In genomic region chr1:61336367-61336766, GRCm38 (mm10) we compare ENCODE assay signal across 20 mouse cellular contexts.
DNase-seq lines count a peak whose midpoint lies in the region; ATAC-seq and TF ChIP-seq lines count a peak whose summit lies in the region.
"Had no signal": no experiment of that assay in that cellular context is flagged by ENCODE, and none has a peak within 500 bp of the region (broad histone marks: within the 10 kb centered on the region; RNA-seq: fewer than 3 reads in every experiment).

No protein-coding gene starts in this region.

- H3K27ac ChIP-seq in forebrain, embryonic 14.5 days (ENCODE audit: low read depth, low read length), result no peak overlapping the region
- no peak overlapping the region for H3K27ac ChIP-seq in forebrain, embryonic 11.5 days (ENCODE audit: low read depth, low read length)
- H3K27ac ChIP-seq: embryonic facial prominence, embryonic 10.5 days; embryonic facial prominence, embryonic 12.5 days; forebrain, embryonic 12.5 days; forebrain, embryonic 15.5 days had no signal

- H3K9me3 ChIP-seq in forebrain, embryonic 14.5 days (replicated peaks; ENCODE audit: control insufficient read depth, low read length), result no peaks in the 10 kb centered on the region
- no peaks in the 10 kb centered on the region for H3K9me3 ChIP-seq in forebrain, embryonic 11.5 days (ENCODE audit: control insufficient read depth, low read length)
- H3K9me3 ChIP-seq: embryonic facial prominence, embryonic 10.5 days; embryonic facial prominence, embryonic 12.5 days; forebrain, embryonic 12.5 days; forebrain, embryonic 15.5 days had no signal

- ATAC-seq in forebrain, embryonic 14.5 days, result no peak
- ATAC-seq in forebrain, embryonic 11.5 days (replicated peaks; ENCODE audit: low FRiP score), result no peak
- ATAC-seq: forebrain, embryonic 15.5 days; forebrain, postnatal 0 days had no signal

- H3K4me3 ChIP-seq in forebrain, embryonic 14.5 days (ENCODE audit: low read depth, low read length), result no peak overlapping the region
- no peak overlapping the region for H3K4me3 ChIP-seq in forebrain, embryonic 11.5 days (ENCODE audit: low read depth, low read length)
- H3K4me3 ChIP-seq: embryonic facial prominence, embryonic 10.5 days; embryonic facial prominence, embryonic 12.5 days; forebrain, embryonic 12.5 days; forebrain, embryonic 15.5 days had no signal

- no peak overlapping the region for H3K9ac ChIP-seq in forebrain, embryonic 14.5 days (ENCODE audit: low read length)
- no peak overlapping the region for H3K9ac ChIP-seq in forebrain, embryonic 11.5 days (ENCODE audit: low read length)
- H3K9ac ChIP-seq: embryonic facial prominence, embryonic 12.5 days; forebrain, embryonic 12.5 days; forebrain, embryonic 15.5 days; forebrain, postnatal 0 days had no signal

- no peak for TF ChIP-seq CTCF in brain, embryonic 14.5 days (IDR thresholded peaks at IDR 0.05; ENCODE audit: borderline replicate concordance, extremely low read depth, insufficient read depth, insufficient read length)

- intact Hi-C loops in left cerebral cortex, postnatal 14 days (cut with DNase I), result no loop called here

- WGBS in forebrain, embryonic 14.5 days, result 21% methylated on average over 2 of the region's 2 CpGs
- 78% methylated on average over 2 of the region's 2 CpGs for WGBS in forebrain, embryonic 11.5 days

- no peak overlapping the region for H3K4me2 ChIP-seq in forebrain, embryonic 14.5 days (ENCODE audit: low read length)
- H3K4me2 ChIP-seq in forebrain, embryonic 11.5 days (ENCODE audit: low read depth, low read length, severe bottlenecking), result no peak overlapping the region
- H3K4me2 ChIP-seq: embryonic facial prominence, embryonic 12.5 days; forebrain, embryonic 12.5 days; forebrain, embryonic 15.5 days had no signal

- TF ChIP-seq POLR2A in brain, embryonic 14.5 days (IDR thresholded peaks at IDR 0.05; ENCODE audit: borderline replicate concordance, extremely low read depth, insufficient read depth, insufficient read length, poor library complexity, severe bottlenecking), result no peak

- no peaks in the 10 kb centered on the region for H3K27me3 ChIP-seq in forebrain, embryonic 14.5 days (replicated peaks; ENCODE audit: control insufficient read depth, insufficient read depth, low read length)
- no peaks in the 10 kb centered on the region for H3K27me3 ChIP-seq in forebrain, embryonic 11.5 days (ENCODE audit: control insufficient read depth, insufficient read depth, low read length)
- H3K27me3 ChIP-seq: embryonic facial prominence, embryonic 12.5 days; forebrain, embryonic 12.5 days; forebrain, embryonic 15.5 days had no signal

- no peaks in the 10 kb centered on the region for H3K36me3 ChIP-seq in forebrain, embryonic 14.5 days (ENCODE audit: control insufficient read depth, insufficient read depth, low read length)
- no peaks in the 10 kb centered on the region for H3K36me3 ChIP-seq in forebrain, embryonic 11.5 days (ENCODE audit: control insufficient read depth, insufficient read depth, low read length)
- H3K36me3 ChIP-seq: embryonic facial prominence, embryonic 10.5 days; embryonic facial prominence, embryonic 12.5 days; forebrain, embryonic 12.5 days; forebrain, embryonic 15.5 days had no signal

- peak; percentile 45 for DNase-seq in forebrain, embryonic 14.5 days (ENCODE audit: low spot score)
- no peak for DNase-seq in forebrain, embryonic 11.5 days (ENCODE audit: low spot score)
- DNase-seq in kidney, postnatal 14 days, result peak; percentile 13
- no peak for DNase-seq in kidney, postnatal 25 days
- peak; percentile 8 for DNase-seq in lung, postnatal 36 days
- DNase-seq in lung, postnatal 10 days, result no peak
- DNase-seq in brain, embryonic 14.5 days (ENCODE audit: low read depth), result peak; percentile 73
- no peak for DNase-seq in left cerebral cortex, postnatal 14 days (ENCODE audit: low spot score in 2 of 2)
- DNase-seq: adrenal gland, adult 2 months; adrenal gland, postnatal 10 days; adrenal gland, postnatal 25 days; cerebellum, adult 11-12 months; cerebellum, adult 2 months; cerebellum, adult 9-11 months; cerebellum, postnatal 25 days; forebrain, postnatal 0 days had no signal

- H3K4me1 ChIP-seq in forebrain, embryonic 14.5 days (ENCODE audit: control insufficient read depth, insufficient read depth, low read length), result no peaks in the 10 kb centered on the region; the same call in 1 of the 2 replicates
- H3K4me1 ChIP-seq in forebrain, embryonic 11.5 days (replicated peaks; ENCODE audit: control insufficient read depth, insufficient read depth, low read length), result no peaks in the 10 kb centered on the region
- H3K4me1 ChIP-seq: embryonic facial prominence, embryonic 12.5 days; forebrain, embryonic 15.5 days had no signal

Comparison
In these comparisons a context has a peak if more than half of its experiments do, and no peak if none do; other contexts are left out.
1. DNase-seq: peak in forebrain, embryonic 14.5 days (single experiment), kidney, postnatal 14 days (single experiment), lung, postnatal 36 days (single experiment) and brain, embryonic 14.5 days (single experiment); none in forebrain, embryonic 11.5 days (single experiment), kidney, postnatal 25 days (0 of 2), lung, postnatal 10 days (single experiment) and left cerebral cortex, postnatal 14 days (0 of 2).